Mouse (Mus musculus): ENCODE results near the gene Srcin1. TPM values are rescaled to one million over a fixed set of nuclear protein-coding genes. Genes with fewer than 3 reads are reported as not detected.
A peak's percentile ranks its signal among the peaks of the same experiment; 100 is the strongest.

Gene Srcin1
- 0.32 and 0.55 TPM in 2 replicates for polyA plus RNA-seq (2012; rRNA removed)

DNA sequence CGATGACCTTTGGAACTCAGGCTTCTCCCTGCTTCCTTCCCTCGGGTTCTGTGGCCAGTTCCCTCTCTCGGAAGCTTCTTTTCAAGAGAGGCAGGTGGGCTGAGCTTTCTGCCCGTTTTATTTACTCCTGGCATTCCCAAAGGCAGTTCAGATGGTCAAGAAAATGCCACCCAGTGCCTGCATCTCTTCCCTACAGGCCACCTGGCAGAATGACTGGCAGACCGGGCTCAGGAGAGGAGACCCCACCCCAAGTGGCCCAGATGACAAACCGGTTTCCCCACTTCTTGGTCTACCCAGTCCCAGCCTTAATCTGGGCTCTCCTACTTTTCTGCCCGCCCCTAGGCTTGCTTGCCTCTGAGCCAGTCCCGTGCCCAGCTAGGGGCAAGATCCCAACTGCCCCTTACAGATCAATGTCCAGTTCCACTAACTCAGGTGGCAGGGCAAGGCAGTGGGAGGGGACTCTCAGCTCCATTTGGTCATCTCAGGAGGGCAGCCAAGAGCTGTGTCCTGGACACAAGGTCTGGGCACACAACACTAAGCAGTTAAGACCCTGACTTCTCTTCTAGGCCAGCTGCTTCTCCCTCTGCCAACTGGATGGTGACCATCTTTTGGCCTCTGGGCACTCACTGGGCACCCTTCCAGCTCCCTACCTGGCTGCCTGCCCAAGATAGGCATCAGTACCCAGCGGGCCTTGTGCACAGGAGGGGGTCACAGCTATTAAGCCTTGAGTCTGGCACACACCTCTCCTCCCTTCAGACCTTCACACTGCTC, at the start of gene Srcin1:
Gene Srcin1, minus strand, starts transcription at position 51 of the 771 bp plus-strand sequence.
- Histone ChIP-seq H3K4me3 (ENCODE audit: control insufficient read depth, insufficient read depth, low read length) (peak within 1 kb of the TSS; percentile 37), H3K27me3 (ENCODE audit: control insufficient read depth, insufficient read depth, low read length) (peaks cover 9% of the 10 kb centered on the region; the same call in 1 of the 2 replicates), H3K4me1 (replicated peaks; ENCODE audit: control insufficient read depth, insufficient read depth, low read length) (peaks cover 7% of the 10 kb centered on the region), H3K36me3 (ENCODE audit: control insufficient read depth, insufficient read depth, low read length) (no peaks in the 10 kb centered on the region), H3K27ac (ENCODE audit: control insufficient read depth, insufficient read depth, low read length) (no peak within 1 kb of the TSS)
- 50% methylated on average over 9 of the region's 9 CpGs for WGBS
- no peak for DNase-seq
- no peak for TF ChIP-seq CTCF (IDR thresholded peaks at IDR 0.05; ENCODE audit: borderline replicate concordance, control insufficient read depth, extremely low read depth, insufficient read depth, low read length, poor library complexity)
- TF ChIP-seq POLR2A (IDR thresholded peaks at IDR 0.05; ENCODE audit: control insufficient read depth, extremely low read depth, insufficient read depth, low read length, poor library complexity): no peak

- peaks cover 15% of the 10 kb centered on the region for H3K27me3 ChIP-seq (ENCODE audit: control insufficient read depth, insufficient read depth, low read length)
- H3K4me1 ChIP-seq (replicated peaks; ENCODE audit: control insufficient read depth, insufficient read depth, low read length): peaks cover 11% of the 10 kb centered on the region
- TF ChIP-seq POLR2A (IDR thresholded peaks at IDR 0.05; ENCODE audit: control insufficient read depth, extremely low read depth, insufficient read depth, low read length, poor library complexity): no peak
- TF ChIP-seq CTCF (IDR thresholded peaks at IDR 0.05; ENCODE audit: borderline replicate concordance, control insufficient read depth, extremely low read depth, insufficient read depth, low read length, poor library complexity): no peak
- no peaks in the 10 kb centered on the region for H3K36me3 ChIP-seq (ENCODE audit: control insufficient read depth, insufficient read depth, low read length)
- no peak overlapping the region for H3K4me3 ChIP-seq (ENCODE audit: control insufficient read depth, insufficient read depth, low read length)
- WGBS: 38% methylated on average over 5 of the region's 5 CpGs
- no peak overlapping the region for H3K27ac ChIP-seq (ENCODE audit: control insufficient read depth, insufficient read depth, low read length)
- no peak for DNase-seq
These were observed 49.6 kb upstream of the Srcin1 start for GRCm38 (mm10) chr11:97625551-97625950.

DNA sequence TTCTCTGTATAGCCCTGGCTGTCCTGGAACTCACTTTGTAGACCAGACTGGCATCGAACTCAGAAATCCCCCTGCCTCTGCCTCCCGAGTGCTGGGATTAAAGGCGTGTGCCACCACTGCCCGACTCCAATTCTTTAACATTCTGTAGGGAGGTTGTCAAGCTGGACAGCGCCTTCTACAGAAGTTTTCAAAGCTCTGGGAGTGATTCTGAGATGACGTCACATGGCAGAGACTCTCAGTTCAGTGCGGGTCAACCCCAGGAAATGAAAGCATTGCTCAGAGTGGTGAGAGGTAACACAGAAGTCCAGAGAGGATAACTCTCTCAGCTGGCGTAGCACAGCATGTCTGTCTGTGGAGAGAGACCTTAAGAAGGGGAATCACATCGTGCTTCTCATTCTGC, 47.2 kb upstream of the Srcin1 start:
- DNase-seq: no peak
- Histone ChIP-seq H3K36me3 (ENCODE audit: control insufficient read depth, insufficient read depth, low read length) (no peaks in the 10 kb centered on the region), H3K27ac (ENCODE audit: control insufficient read depth, insufficient read depth, low read length) (no peak overlapping the region), H3K27me3 (ENCODE audit: control insufficient read depth, insufficient read depth, low read length) (peaks cover 2% of the 10 kb centered on the region; the same call in 1 of the 2 replicates), H3K4me3 (ENCODE audit: control insufficient read depth, insufficient read depth, low read length) (no peak overlapping the region), H3K4me1 (replicated peaks; ENCODE audit: control insufficient read depth, insufficient read depth, low read length) (no peaks in the 10 kb centered on the region)
- 47% methylated on average over 9 of the region's 9 CpGs for WGBS
- TF ChIP-seq POLR2A (IDR thresholded peaks at IDR 0.05; ENCODE audit: control insufficient read depth, extremely low read depth, insufficient read depth, low read length, poor library complexity) (no peak), CTCF (IDR thresholded peaks at IDR 0.05; ENCODE audit: borderline replicate concordance, control insufficient read depth, extremely low read depth, insufficient read depth, low read length, poor library complexity) (no peak)

DNA sequence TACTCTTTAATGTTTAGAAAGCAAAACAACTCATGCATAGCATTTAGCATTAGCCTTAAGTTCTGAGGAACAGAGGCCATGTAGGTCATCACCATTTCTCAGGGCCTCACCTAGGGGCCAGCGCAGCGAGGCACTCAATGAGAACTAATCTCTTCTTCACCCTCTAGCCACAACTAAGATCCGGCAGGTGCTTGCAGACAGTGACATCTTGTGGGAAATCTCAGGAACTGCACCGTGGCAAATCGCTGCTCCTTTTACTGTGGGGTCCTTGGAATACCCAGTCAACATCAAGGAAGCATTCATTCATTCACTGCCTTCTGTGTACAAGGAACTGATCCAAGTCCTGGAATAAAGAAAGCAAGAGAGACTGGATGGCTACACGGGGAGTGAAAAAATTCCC, 46.5 kb upstream of the Srcin1 start:
- no peak overlapping the region for H3K4me3 ChIP-seq (ENCODE audit: control insufficient read depth, insufficient read depth, low read length)
- 3% methylated on average over 6 of the region's 6 CpGs for WGBS
- no peaks in the 10 kb centered on the region for H3K36me3 ChIP-seq (ENCODE audit: control insufficient read depth, insufficient read depth, low read length)
- no peak for TF ChIP-seq CTCF (IDR thresholded peaks at IDR 0.05; ENCODE audit: borderline replicate concordance, control insufficient read depth, extremely low read depth, insufficient read depth, low read length, poor library complexity)
- TF ChIP-seq POLR2A (IDR thresholded peaks at IDR 0.05; ENCODE audit: control insufficient read depth, extremely low read depth, insufficient read depth, low read length, poor library complexity): no peak
- no peaks in the 10 kb centered on the region for H3K4me1 ChIP-seq (replicated peaks; ENCODE audit: control insufficient read depth, insufficient read depth, low read length)
- H3K27me3 ChIP-seq (ENCODE audit: control insufficient read depth, insufficient read depth, low read length): no peaks in the 10 kb centered on the region; the same call in 1 of the 2 replicates
- peak; percentile 68 for DNase-seq
- H3K27ac ChIP-seq (ENCODE audit: control insufficient read depth, insufficient read depth, low read length): no peak overlapping the region

DNA sequence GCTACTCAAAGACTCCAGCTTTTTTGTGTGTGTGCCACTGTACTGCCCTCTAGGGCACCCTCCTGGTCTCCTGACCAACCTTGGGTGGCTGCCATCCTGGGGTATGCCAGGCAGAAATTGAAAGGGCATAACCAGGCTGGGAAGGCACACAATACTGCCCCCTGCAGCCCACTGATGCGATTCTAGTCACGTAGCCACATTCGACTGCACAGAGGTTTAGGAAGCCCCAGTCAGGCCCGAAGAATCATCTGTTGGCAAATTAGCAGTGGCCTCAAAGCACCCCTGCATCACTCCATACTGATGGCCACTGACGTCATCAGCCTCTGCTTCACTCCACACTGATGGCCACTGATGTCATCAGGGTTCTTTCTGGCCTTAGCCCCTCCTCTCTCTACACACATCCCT, 43.4 kb upstream of the Srcin1 start:
- WGBS: 47% methylated on average over 5 of the region's 5 CpGs
- Histone ChIP-seq H3K36me3 (ENCODE audit: control insufficient read depth, insufficient read depth, low read length) (no peaks in the 10 kb centered on the region), H3K4me3 (ENCODE audit: control insufficient read depth, insufficient read depth, low read length) (no peak overlapping the region), H3K27ac (ENCODE audit: control insufficient read depth, insufficient read depth, low read length) (no peak overlapping the region), H3K27me3 (ENCODE audit: control insufficient read depth, insufficient read depth, low read length) (no peaks in the 10 kb centered on the region; the same call in 1 of the 2 replicates), H3K4me1 (replicated peaks; ENCODE audit: control insufficient read depth, insufficient read depth, low read length) (no peaks in the 10 kb centered on the region)
- TF ChIP-seq CTCF (IDR thresholded peaks at IDR 0.05; ENCODE audit: borderline replicate concordance, control insufficient read depth, extremely low read depth, insufficient read depth, low read length, poor library complexity): no peak
- no peak for TF ChIP-seq POLR2A (IDR thresholded peaks at IDR 0.05; ENCODE audit: control insufficient read depth, extremely low read depth, insufficient read depth, low read length, poor library complexity)
- no peak for DNase-seq

DNA sequence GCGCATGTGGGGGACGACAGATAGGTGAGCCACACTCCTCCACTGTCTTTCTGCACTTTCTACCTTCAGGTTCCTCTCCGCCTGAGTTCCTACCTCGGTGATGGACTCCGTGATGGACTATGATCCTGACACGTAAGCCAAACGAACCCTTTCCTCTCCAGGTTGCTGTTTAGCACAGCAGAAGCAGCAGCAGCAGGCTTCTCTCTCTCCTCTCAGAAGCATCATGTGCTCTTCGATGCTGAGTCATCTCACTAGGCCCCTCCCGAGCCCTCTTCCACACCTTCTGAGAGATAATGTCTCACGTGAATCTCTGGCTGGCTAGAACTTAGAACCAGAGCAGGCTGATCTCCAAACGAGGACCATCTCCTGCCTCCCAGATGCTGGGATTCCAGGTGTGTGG, 42.4 kb upstream of the Srcin1 start:
- Histone ChIP-seq H3K4me1 (replicated peaks; ENCODE audit: control insufficient read depth, insufficient read depth, low read length) (no peaks in the 10 kb centered on the region), H3K27me3 (ENCODE audit: control insufficient read depth, insufficient read depth, low read length) (no peaks in the 10 kb centered on the region; the same call in 1 of the 2 replicates), H3K4me3 (ENCODE audit: control insufficient read depth, insufficient read depth, low read length) (no peak overlapping the region), H3K27ac (ENCODE audit: control insufficient read depth, insufficient read depth, low read length) (no peak overlapping the region), H3K36me3 (ENCODE audit: control insufficient read depth, insufficient read depth, low read length) (no peaks in the 10 kb centered on the region)
- 82% methylated on average over 11 of the region's 11 CpGs for whole genome bisulfite sequencing
- no peak for TF ChIP-seq POLR2A (IDR thresholded peaks at IDR 0.05; ENCODE audit: control insufficient read depth, extremely low read depth, insufficient read depth, low read length, poor library complexity)
- no peak for TF ChIP-seq CTCF (IDR thresholded peaks at IDR 0.05; ENCODE audit: borderline replicate concordance, control insufficient read depth, extremely low read depth, insufficient read depth, low read length, poor library complexity)
- no peak for DNase-seq
